Mouse (Mus musculus) cortical plate, adult 2 months (tissue): Measurements from ENCODE around the gene Sdhaf1. TPM values are rescaled to one million over a fixed set of nuclear protein-coding genes. Genes with fewer than 3 reads are reported as not detected.

Experiments
- H3K27ac ChIP-seq: fragments of 200-500 bp; 2 replicates; pipeline ENCODE4 v1.5.1; 2012; ENCODE audit warnings: low read length, control low read depth, inconsistent platforms; ENCODE audit not compliant: insufficient read depth
- H3K4me1 ChIP-seq: fragments of 200-500 bp; 2 replicates; pipeline ENCODE4 v1.6.1; 2011; ENCODE audit warnings: low read length; ENCODE audit not compliant: control insufficient read depth, insufficient read depth
- H3K4me3 ChIP-seq: fragments of 200-500 bp; 2 replicates; pipeline ENCODE4 v1.5.1; 2011; ENCODE audit warnings: mild to moderate bottlenecking, low read length, control low read depth; ENCODE audit not compliant: insufficient read depth
- CTCF ChIP-seq: fragments of 200-500 bp; IDR thresholded peaks from 2 replicates; pipeline ENCODE4 v1.5.1; 2011; ENCODE audit warnings: mild to moderate bottlenecking, control low read depth, low read length; ENCODE audit not compliant: insufficient read depth; ENCODE audit errors: extremely low read depth
- POLR2A ChIP-seq: fragments of 200-500 bp; IDR thresholded peaks from 2 replicates; pipeline ENCODE4 v1.6.1; 2011; ENCODE audit warnings: mild to moderate bottlenecking, low read length, control low read depth; ENCODE audit not compliant: insufficient read depth; ENCODE audit errors: extremely low read depth
- polyA plus RNA-seq: library from polyadenylated mRNA; depleted of rRNA; stranded (reverse); fragments of >200 nt; gene quantifications from 2 replicates; pipeline ENCODE4 v1.2.3, GENCODE M21; 2012

Gene Sdhaf1
- polyA plus RNA-seq, 1 experiment = 16.9 TPM

DNA sequence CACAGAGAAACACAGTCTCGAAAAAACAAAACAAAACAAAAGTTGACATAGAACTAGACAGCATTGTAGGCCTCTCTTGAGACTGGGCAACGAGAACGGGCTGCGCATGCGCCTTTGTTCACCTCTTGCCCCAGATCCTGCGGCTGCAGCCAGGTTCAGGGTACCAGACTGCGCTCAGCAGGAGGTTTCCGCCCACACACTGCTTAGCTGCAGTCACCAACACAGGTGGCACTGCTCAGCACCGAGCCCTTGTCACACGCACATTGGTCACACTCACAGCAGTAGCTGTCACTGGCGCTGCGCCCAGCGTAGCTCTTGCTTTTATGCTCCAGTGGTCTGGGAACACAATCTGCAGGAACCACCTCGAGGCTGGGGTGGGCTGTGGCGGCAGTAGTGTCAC is 3.4 kb upstream of the Sdhaf1 start:
- Histone ChIP-seq H3K27ac (no peak overlapping the region), H3K4me3 (no peak overlapping the region), H3K4me1 (peaks cover 1% of the 10 kb centered on the region)
- TF ChIP-seq POLR2A (no peak), CTCF (no peak)

DNA sequence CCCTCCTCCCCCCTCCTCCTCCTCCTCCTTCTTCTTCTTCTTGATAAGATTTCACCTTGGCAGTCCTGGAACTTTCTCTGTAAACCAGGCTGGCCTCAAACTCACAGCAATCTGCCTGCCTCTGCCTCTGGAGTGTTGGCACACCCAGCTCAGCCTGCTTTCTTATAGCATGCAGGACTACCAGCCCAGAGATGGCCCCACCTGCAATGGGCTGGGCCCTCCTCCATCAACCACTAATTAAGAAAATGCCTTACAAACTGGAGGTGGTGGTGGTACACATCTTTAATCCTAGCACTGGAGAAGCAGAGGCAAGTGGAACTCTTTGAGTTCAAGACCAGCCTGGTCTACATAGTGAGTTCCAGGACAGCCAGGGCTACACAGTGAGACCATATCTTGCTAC is 2.7 kb upstream of the Sdhaf1 start:
- no peak overlapping the region for H3K4me3 ChIP-seq
- peaks cover 1% of the 10 kb centered on the region for H3K4me1 ChIP-seq
- no peak for TF ChIP-seq CTCF
- TF ChIP-seq POLR2A = no peak
- no peak overlapping the region for H3K27ac ChIP-seq

DNA sequence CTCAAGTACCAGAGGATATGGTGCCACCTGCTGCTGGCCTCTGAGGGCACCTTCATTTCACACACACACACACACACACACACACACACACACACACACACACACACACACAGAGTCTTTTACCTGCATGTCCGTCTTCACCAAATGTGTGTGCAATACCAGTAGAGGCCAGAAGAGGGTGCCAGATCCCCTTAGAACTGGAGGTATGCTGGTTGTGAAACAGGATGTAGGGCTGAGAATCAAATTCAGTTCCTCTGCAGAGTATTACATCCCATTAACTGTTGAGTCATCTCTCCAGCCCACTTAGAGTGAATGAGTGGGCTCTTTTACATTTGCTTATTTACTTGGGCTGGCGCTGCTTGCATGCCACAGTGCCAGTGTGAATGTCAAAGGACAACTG is 1.7 kb upstream of the Sdhaf1 start:
- TF ChIP-seq POLR2A (no peak), CTCF (peak; percentile 48; the same call in 1 of the 2 replicates)
- no peak overlapping the region for H3K4me3 ChIP-seq
- H3K27ac ChIP-seq = no peak overlapping the region
- H3K4me1 ChIP-seq = peaks cover 1% of the 10 kb centered on the region

DNA sequence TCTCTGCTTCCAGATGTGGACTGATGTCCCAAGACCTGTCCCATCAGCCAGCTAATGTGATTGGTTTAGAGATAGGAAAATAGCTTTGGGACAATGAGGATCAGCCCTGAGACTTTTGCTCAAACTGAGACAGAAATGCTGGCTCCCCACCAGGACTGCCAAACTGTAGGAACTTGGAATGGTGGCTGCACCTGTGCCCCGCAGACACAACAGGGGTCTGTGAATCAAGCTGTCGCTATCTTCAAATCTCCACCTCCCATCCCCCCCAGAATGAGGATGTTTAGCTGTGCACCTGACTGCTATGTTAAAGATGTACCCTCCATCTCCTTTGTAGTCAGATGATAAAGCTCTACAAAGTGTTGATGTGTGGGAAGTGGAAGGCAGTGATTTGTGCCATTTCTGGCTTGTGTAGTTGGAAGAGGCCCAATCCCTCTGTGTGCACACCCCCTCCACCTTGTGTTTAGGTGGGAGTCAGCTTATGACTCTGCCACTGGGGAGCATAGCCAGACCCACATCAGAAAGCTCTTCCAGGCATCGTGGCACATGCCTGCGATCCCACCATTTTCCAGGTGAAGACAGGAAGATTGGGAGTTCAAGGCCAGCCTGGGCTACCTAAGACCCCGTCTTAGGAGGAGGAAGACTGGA is 727 bp upstream of the Sdhaf1 start:
- H3K27ac ChIP-seq = peak overlapping the region; percentile 18; the same call in 1 of the 2 replicates
- TF ChIP-seq CTCF = no peak
- no peak for TF ChIP-seq POLR2A

DNA sequence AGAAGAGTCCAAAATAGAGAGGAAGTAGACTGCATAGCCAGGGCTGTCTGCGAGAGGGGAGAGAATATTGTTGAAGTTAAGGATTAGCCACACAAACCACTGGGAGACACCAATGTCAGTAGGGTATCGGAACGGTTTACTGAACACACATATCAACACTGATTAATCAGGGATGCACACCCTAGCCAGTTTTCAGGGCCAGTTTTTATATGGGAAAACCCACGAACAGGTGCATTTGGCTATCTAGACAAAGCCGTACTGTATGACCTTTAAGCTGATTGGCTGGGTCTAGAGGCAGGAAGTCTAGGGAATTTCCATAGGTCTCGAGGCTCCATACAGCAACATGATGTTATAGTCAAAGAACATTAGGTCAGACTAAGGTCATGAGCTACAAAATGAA is 830 bp downstream of the Sdhaf1 start:
- H3K4me3 ChIP-seq = peak overlapping the region; percentile 48; the same call in 1 of the 2 replicates
- H3K27ac ChIP-seq = no peak overlapping the region
- TF ChIP-seq POLR2A = no peak
- no peak for TF ChIP-seq CTCF
- H3K4me1 ChIP-seq = peaks cover 1% of the 10 kb centered on the region

More for the DNA sequence above, 727 bp upstream of the Sdhaf1 start:
- Histone ChIP-seq H3K4me1 (peaks cover 1% of the 10 kb centered on the region), H3K4me3 (no peak overlapping the region)

DNA sequence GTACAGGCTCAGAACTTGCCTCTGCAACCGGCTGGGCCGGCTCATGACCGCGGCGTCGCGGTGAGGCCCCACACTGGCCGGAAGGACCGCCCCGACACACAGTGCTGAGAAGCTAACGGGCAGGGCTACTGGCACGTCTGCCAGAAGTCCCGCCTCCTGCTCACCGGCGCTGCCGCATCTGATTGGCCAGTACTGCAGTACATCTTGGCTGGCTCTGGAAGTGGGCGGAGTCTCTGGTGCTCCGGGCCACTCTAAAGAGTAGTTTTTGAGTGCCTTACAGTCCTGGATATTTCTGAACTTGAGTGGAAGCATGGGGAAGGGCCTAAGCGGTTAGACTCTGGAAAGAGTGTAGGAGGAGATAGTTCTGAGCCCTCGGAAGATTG is 1.4 kb downstream of the Sdhaf1 start:
- TF ChIP-seq CTCF (no peak), POLR2A (peak; percentile 85)
- Histone ChIP-seq H3K4me3 (peak overlapping the region; percentile 48), H3K4me1 (peaks cover 1% of the 10 kb centered on the region), H3K27ac (peak overlapping the region; percentile 58)

DNA sequence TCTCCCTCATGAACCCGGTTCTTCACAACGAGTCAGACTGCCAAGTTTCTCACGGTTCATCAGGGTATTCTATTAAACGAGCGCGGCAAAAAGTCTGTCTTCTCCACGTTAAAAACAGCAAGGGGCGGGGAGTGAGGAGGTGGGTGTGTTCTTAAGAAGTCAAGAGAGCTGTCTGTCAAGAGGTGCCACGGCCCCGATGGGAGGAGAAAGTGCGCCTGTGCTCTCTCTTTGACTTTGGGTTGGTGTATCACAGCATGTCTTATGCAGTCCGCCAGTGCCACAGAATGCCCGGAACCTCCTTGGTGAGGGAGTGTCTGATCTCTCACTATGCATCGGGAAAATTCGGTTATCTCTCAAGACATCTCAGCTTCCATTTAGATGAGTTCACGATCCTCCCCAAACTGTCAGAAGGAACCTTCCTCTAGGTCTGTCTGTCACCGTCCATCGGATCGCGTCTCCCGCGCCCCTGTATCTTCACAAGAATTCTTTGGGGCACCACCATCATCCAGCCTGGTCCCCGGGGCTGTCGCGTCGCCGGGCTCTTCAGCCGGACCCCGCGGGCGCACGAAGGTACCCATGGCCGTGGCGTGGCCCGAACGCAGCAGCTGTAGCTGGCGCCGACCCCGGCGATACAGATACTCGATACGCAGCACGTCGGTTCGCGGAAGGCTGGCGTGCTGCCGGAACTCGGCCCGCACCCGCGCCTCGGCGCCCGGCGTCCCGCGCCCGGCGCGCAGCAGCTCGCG is 2.0 kb downstream of the Sdhaf1 start, which contains the start of gene E130208F15Rik:
TSS of gene E130208F15Rik (plus strand) at position 202 of the 746 bp plus-strand sequence.
- H3K27ac ChIP-seq = peak within 1 kb of the TSS; percentile 58
- TF ChIP-seq CTCF = no peak
- TF ChIP-seq POLR2A = peak; percentile 91
- H3K4me1 ChIP-seq = peaks cover 1% of the 10 kb centered on the region; the same call in 1 of the 2 replicates

DNA sequence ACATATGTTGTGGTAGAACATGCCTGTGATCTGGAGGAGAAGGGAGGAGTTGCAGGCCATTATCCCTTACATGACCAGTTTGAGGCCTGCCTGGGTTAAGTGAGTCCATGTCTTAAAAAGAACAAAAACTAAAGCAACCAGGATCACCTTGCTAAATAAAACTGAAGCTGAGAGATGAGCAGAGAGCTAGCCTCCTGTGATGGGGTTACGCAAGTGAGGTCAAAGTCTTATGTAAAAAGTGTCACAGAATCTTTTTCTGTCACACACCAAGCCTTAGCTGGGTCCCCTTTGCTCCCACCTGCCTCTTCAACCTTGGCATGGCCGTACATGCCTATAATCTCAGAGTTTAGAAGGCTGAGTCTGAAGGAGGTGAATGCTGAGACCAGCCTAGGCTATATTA is 2.7 kb downstream of the Sdhaf1 start:
- TF ChIP-seq CTCF = no peak
- no peak for TF ChIP-seq POLR2A

More for the DNA sequence above, 2.0 kb downstream of the Sdhaf1 start, which contains the start of gene E130208F15Rik:
- H3K4me3 ChIP-seq = peak within 1 kb of the TSS; percentile 48

DNA sequence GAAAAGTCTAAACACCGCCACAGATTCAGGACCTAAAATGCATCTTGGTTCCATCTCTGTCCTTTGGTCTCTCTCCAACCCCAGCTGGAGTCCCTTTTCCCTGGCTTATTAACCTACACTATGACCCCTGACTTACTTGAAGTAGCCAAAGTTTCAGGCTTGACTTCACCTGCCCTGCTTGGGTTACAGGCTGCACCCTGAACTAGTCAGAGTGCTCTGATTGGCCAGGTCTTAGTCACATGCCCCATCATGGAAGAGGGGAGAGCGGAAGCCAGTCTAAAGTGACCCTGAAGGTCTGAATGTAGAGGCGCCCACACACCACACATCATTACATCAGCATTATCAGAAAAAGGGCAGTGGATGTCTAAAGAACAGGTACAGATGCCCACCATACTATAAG is 5.6 kb downstream of the Sdhaf1 start:
- no peak overlapping the region for H3K27ac ChIP-seq
- TF ChIP-seq POLR2A = no peak
- TF ChIP-seq CTCF = no peak
- H3K4me1 ChIP-seq = no peaks in the 10 kb centered on the region
- H3K4me3 ChIP-seq = no peak overlapping the region

More for the DNA sequence above, 2.7 kb downstream of the Sdhaf1 start:
- no peak overlapping the region for H3K27ac ChIP-seq
- peaks cover 1% of the 10 kb centered on the region; the same call in 1 of the 2 replicates for H3K4me1 ChIP-seq
- no peak overlapping the region; the same call in 1 of the 2 replicates for H3K4me3 ChIP-seq
